Mouse (Mus musculus): ENCODE data around the gene Vmn1r39.
"Not testable (repeated sequence)": the region's sequence is repeated elsewhere in the genome, so short reads cannot be mapped to it uniquely, and the experiment has no call there.

The Vmn1r39 gene

DNA sequence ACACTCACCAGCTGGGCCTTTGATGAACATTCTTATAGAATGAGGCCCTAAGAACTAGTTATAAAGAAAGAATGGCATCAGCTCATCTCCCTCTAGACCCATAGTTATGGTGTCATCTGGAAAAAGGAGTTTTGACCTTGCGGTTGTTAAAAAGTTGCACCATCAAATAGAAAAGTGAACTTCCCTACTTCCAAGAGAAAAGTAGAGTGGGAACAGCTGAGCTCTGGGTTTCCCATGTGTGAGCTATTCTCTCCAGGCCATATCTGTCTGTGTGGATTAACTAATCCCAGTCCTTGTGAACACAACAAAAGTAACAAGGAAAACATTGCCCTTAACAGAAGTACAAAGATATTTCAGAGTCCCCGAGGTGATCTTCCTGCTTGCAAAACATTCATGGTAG is at the start of gene Vmn1r39:
TSS of gene Vmn1r39 (minus strand) at position 101 of the 400 bp plus-strand sequence.
- no peak for DNase-seq

DNA sequence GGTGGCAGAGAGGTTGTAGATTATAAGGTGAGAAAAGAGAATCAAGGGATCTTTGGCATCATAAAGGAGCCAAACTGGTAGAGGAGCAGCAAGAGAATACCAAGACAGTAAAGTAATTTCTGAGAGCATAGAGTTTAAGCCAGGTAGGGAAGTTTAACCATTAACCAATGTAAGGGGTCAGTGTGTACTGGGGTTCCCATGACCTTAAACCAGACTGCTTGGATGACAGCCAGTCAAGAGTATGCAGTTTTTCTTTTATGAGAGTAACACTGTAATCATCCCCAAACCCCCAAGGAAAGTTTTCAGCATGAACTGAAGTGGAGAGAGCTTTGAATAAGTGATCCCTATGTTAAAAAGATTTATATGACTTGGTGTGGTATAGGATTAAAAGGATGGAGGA is 49.0 kb upstream of the Vmn1r39 start:
- no peak for DNase-seq

GRCm38 (mm10) chr6:66858356-66858755 is 47.9 kb upstream of the Vmn1r39 start:
- no peak for DNase-seq

DNA sequence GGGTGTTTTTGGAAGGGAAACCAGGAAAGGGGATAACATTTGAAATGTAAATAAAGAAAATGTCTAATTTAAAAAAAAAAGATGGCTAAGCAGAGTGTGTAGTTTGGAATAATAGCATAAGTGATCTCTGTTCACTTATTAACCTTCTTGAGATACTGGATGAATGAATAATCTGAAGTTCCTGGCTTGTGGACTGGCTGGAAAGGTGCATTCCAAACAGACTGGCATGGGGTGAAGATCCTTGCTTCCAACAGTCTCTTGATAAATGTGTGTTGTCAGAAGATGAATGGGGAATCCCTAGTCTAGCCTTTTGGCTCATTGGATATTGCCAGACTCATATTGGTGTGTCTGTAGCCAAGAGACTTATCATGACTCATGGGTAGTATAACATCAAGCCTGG is 45.8 kb upstream of the Vmn1r39 start:
- no peak for DNase-seq

DNA sequence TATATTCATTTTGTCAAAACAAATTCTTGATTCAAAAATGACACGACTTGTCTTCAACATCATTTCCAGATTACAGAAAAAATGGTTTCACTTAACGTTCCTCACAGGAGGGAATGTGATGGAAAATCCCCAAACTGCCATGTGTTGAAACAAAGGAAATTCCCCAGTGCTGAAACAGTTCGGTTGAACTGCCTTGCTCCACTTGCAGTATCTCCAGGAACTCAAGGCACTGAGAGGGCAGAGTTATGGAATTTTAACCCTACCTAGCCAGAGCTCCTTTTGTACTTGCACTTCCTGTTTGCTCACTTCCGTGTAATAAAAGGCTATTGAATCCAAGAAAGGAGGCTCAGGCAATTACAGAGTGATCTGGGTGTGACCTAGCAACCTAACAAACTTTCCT is 38.5 kb upstream of the Vmn1r39 start:
- DNase-seq = no peak

- peak; percentile 11 to 38 for DNase-seq
Observed at GRCm38 (mm10) chr6:66840631-66841030, 30.2 kb upstream of the Vmn1r39 start.

DNA sequence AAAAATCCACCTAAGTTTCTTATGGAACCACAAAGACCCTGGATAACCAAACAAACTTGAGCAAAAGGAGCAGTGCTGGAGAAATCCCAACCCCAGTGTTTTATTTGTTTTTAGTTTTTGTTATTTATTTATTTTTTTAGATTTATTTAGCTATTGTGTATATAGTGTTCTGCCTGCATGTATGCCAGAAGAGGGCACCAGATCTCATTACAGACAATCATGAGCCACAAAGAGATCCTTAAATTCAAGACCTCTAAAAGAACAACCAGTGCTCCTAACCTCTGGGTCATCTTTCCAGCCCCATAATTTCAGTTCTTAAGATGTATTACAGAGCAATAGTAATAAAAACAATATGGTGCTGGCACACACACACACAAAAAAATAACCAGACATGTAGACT is 26.5 kb upstream of the Vmn1r39 start:
- DNase-seq = no peak

DNA sequence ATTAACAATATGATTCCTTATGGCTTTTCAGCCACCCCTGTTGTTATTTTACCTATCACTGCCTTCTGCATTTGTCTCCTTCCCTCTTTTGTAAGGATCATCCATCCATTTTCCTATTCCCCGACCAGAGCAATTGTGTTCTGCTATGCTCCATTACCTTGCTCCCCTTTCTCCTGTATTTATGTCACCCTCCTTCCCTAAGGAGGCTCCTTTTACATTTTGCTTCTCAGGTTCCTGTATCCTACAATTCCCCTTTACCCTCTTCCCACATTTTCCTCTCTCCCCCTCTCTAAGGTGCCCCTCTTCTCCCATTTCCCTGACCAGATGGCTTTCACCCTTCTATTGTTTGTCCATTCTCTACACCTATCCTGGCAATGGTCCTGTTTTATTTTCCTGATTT is 4.1 kb downstream of the Vmn1r39 start:
- no peak for DNase-seq

GRCm38 (mm10) chr6:66805713-66806112 is 4.7 kb downstream of the Vmn1r39 start:
- DNase-seq = no peak

DNA sequence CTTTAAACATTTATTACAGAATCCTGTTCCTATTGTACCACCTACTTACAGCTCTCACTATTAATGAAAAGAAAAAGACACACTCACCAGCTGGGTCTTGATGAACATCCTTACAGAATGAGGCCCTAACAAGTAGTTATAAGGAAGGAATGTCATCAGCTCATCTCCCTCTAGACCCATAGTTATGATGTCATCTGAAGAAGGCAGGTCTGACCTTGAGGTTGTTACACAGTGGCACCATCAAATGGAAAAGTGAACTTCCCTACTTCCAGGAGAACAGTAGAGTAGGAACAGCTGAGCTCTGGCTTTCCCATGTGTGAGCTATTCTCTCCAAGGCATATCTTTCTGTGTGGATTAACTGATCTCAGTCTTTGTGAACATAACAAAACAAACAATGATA is 27.9 kb downstream of the Vmn1r39 start, which contains the start of gene Vmn1r38:
TSS of gene Vmn1r38 (minus strand) at position 101 of the 400 bp plus-strand sequence.
- DNase-seq = not testable (repeated sequence)

Data from cerebellum, postnatal 25 days (tissue).